Mouse (Mus musculus) heart, embryonic 16.5 days (tissue): Measurements from ENCODE around the gene Gm1123. TPM values are rescaled to one million over a fixed set of nuclear protein-coding genes. Genes with fewer than 3 reads are reported as not detected.
A peak's percentile ranks its signal among the peaks of the same experiment; 100 is the strongest.

Source experiments
- ATAC-seq: fragments of 200-750 bp; cut with Nextera tagmentation; replicated peaks from 2 replicates; pipeline ENCODE4 v1.8.0; 2017; ENCODE audit warnings: moderate number of reproducible peaks; ENCODE audit not compliant: insufficient read depth, low FRiP score; ENCODE audit errors: extremely low read depth
- H3K27ac ChIP-seq: fragments of 300-500 bp; sonication (generic); 2 replicates; pipeline ENCODE4 v1.5.1; 2014; ENCODE audit warnings: mild to moderate bottlenecking, low read length, control low read depth, moderate library complexity
- H3K27me3 ChIP-seq: fragments of 300-500 bp; sonication (generic); 2 replicates; pipeline ENCODE4 v1.6.1; 2014; ENCODE audit warnings: low read length, mixed read lengths; ENCODE audit not compliant: control insufficient read depth, insufficient read depth
- H3K36me3 ChIP-seq: fragments of 300-500 bp; sonication (generic); 2 replicates; pipeline ENCODE4 v1.6.1; 2014; ENCODE audit not compliant: control insufficient read depth, insufficient read depth
- H3K4me1 ChIP-seq: fragments of 300-500 bp; sonication (generic); 2 replicates; pipeline ENCODE4 v1.6.1; 2014; ENCODE audit warnings: low read length, mixed read lengths; ENCODE audit not compliant: control insufficient read depth, insufficient read depth
- H3K4me2 ChIP-seq: fragments of 300-500 bp; sonication (generic); 2 replicates; pipeline ENCODE4 v1.6.1; 2014; ENCODE audit warnings: low read depth, mild to moderate bottlenecking, control low read depth, low read length
- H3K4me3 ChIP-seq: fragments of 300-500 bp; sonication (generic); 2 replicates; pipeline ENCODE4 v1.5.1; 2014; ENCODE audit warnings: mild to moderate bottlenecking, control low read depth, low read length
- H3K9ac ChIP-seq: fragments of 300-500 bp; sonication (generic); 2 replicates; pipeline ENCODE4 v1.6.1; 2014; ENCODE audit warnings: low read length, control low read depth
- H3K9me3 ChIP-seq: fragments of 300-500 bp; sonication (generic); replicated peaks from 2 replicates; pipeline ENCODE4 v1.6.1; 2016; ENCODE audit warnings: low read length; ENCODE audit not compliant: control insufficient read depth
- WGBS: fragments of 180-500 bp; shearing (Covaris S2); extraction: QIAGEN DNeasy Blood & Tissue Kit; methylation state at CpG from one replicate; pipeline ENCODE4 v1.1.7; 2014; 5-methylcytosine and 5-hydroxymethylcytosine counted together
- polyA plus RNA-seq: library from polyadenylated mRNA; unstranded; fragments of >200 nt; fragmentation: Nextera tagmentation; extraction: Ambion mirVana; gene quantifications from 2 replicates; pipeline ENCODE4 v1.2.1, GENCODE M21; 2015

Gene Gm1123
- polyA plus RNA-seq, 1 experiment from 2014 or later: 0.45 TPM

GRCm38 (mm10) chr9:98987131-98987530 lies 48.4 kb downstream of the Gm1123 start:
- Histone ChIP-seq H3K27ac (no peak overlapping the region), H3K27me3 (peaks cover 10% of the 10 kb centered on the region), H3K9me3 (no peaks in the 10 kb centered on the region), H3K4me2 (peak overlapping the region; percentile 94), H3K36me3 (no peaks in the 10 kb centered on the region), H3K9ac (peak overlapping the region; percentile 89), H3K4me3 (peak overlapping the region; percentile 96), H3K4me1 (peaks cover 4% of the 10 kb centered on the region)
- no peak for ATAC-seq
- 41% methylated on average over 9 of the region's 9 CpGs for WGBS

GRCm38 (mm10) chr9:98986476-98987096 lies 48.9 kb downstream of the Gm1123 start:
- no peaks in the 10 kb centered on the region for H3K36me3 ChIP-seq
- H3K4me3 ChIP-seq: peak overlapping the region; percentile 96
- H3K27ac ChIP-seq: no peak overlapping the region
- H3K4me2 ChIP-seq: peak overlapping the region; percentile 94
- peaks cover 4% of the 10 kb centered on the region for H3K4me1 ChIP-seq
- ATAC-seq: peak; percentile 44
- peaks cover 12% of the 10 kb centered on the region for H3K27me3 ChIP-seq
- H3K9me3 ChIP-seq: no peaks in the 10 kb centered on the region
- H3K9ac ChIP-seq: peak overlapping the region; percentile 89
- WGBS: under 1% methylated on average over 50 of the region's 50 CpGs

- Histone ChIP-seq H3K4me1 (peaks cover 4% of the 10 kb centered on the region), H3K36me3 (no peaks in the 10 kb centered on the region), H3K9me3 (no peaks in the 10 kb centered on the region), H3K27me3 (peaks cover 12% of the 10 kb centered on the region), H3K4me2 (peak within 1 kb of the TSS; percentile 94), H3K4me3 (peak within 1 kb of the TSS; percentile 96), H3K9ac (peak within 1 kb of the TSS; percentile 89), H3K27ac (peak within 1 kb of the TSS; percentile 54)
- peak; percentile 100 for ATAC-seq
- 2% methylated on average over 45 of the region's 45 CpGs for WGBS
These were observed 49.6 kb downstream of the Gm1123 start, which contains the start of gene Faim for GRCm38 (mm10) chr9:98985800-98986475. Faim (plus strand) TSS chr9:98986373.

GRCm38 (mm10) chr9:98979431-98980416 lies 55.8 kb downstream of the Gm1123 start:
- 0 out of 2 replicates have a peak overlapping the region, but pooled peaks have one; percentile 18 for H3K9ac ChIP-seq
- peak; percentile 70 for ATAC-seq
- H3K4me3 ChIP-seq: peak overlapping the region; percentile 42
- H3K27ac ChIP-seq: no peak overlapping the region
- WGBS: 6% methylated on average over 29 of the region's 29 CpGs
- H3K27me3 ChIP-seq: peaks cover 32% of the 10 kb centered on the region
- H3K4me2 ChIP-seq: peak overlapping the region; percentile 60
- H3K36me3 ChIP-seq: no peaks in the 10 kb centered on the region
- peaks cover 6% of the 10 kb centered on the region; the same call in 1 of the 2 replicates for H3K4me1 ChIP-seq
- no peaks in the 10 kb centered on the region for H3K9me3 ChIP-seq

- Histone ChIP-seq H3K27me3 (peaks cover 49% of the 10 kb centered on the region), H3K4me1 (peaks cover 12% of the 10 kb centered on the region; the same call in 1 of the 2 replicates), H3K9ac (no peak overlapping the region), H3K27ac (no peak overlapping the region), H3K4me3 (no peak overlapping the region), H3K36me3 (no peaks in the 10 kb centered on the region), H3K9me3 (no peaks in the 10 kb centered on the region), H3K4me2 (no peak overlapping the region)
- WGBS: 40% methylated on average over 5 of the region's 5 CpGs
- no peak for ATAC-seq
These were observed 59.0 kb downstream of the Gm1123 start for GRCm38 (mm10) chr9:98976520-98976919.

GRCm38 (mm10) chr9:98976081-98976480 lies 59.4 kb downstream of the Gm1123 start:
- H3K27me3 ChIP-seq: peaks cover 53% of the 10 kb centered on the region
- H3K4me1 ChIP-seq: peaks cover 12% of the 10 kb centered on the region; the same call in 1 of the 2 replicates
- no peak for ATAC-seq
- H3K27ac ChIP-seq: no peak overlapping the region
- WGBS: 76% methylated on average over 1 of the region's 1 CpGs
- H3K9me3 ChIP-seq: no peaks in the 10 kb centered on the region; the same call in 1 of the 2 replicates
- no peaks in the 10 kb centered on the region for H3K36me3 ChIP-seq
- no peak overlapping the region for H3K9ac ChIP-seq
- no peak overlapping the region for H3K4me3 ChIP-seq
- H3K4me2 ChIP-seq: no peak overlapping the region

GRCm38 (mm10) chr9:98974898-98975297 lies 60.6 kb downstream of the Gm1123 start:
- Histone ChIP-seq H3K36me3 (no peaks in the 10 kb centered on the region), H3K27ac (no peak overlapping the region), H3K9me3 (peaks cover 5% of the 10 kb centered on the region; the same call in 1 of the 2 replicates), H3K9ac (no peak overlapping the region), H3K4me3 (no peak overlapping the region), H3K27me3 (peaks cover 63% of the 10 kb centered on the region), H3K4me1 (peaks cover 11% of the 10 kb centered on the region; the same call in 1 of the 2 replicates), H3K4me2 (no peak overlapping the region)
- WGBS: 41% methylated on average over 2 of the region's 2 CpGs
- ATAC-seq: no peak

GRCm38 (mm10) chr9:98973561-98973960 lies 62.0 kb downstream of the Gm1123 start:
- peaks cover 5% of the 10 kb centered on the region; the same call in 1 of the 2 replicates for H3K9me3 ChIP-seq
- H3K27me3 ChIP-seq: peaks cover 70% of the 10 kb centered on the region
- H3K4me2 ChIP-seq: peak overlapping the region; percentile 75
- ATAC-seq: no peak
- H3K4me1 ChIP-seq: peaks cover 6% of the 10 kb centered on the region; the same call in 1 of the 2 replicates
- peak overlapping the region; percentile 53 for H3K4me3 ChIP-seq
- WGBS: 8% methylated on average over 7 of the region's 7 CpGs
- H3K36me3 ChIP-seq: no peaks in the 10 kb centered on the region
- H3K9ac ChIP-seq: no peak overlapping the region; the same call in 1 of the 2 replicates
- H3K27ac ChIP-seq: no peak overlapping the region
